Mouse (Mus musculus) left cerebral cortex, adult 9 months (tissue): ENCODE data around the gene Rhox2a.
"Not testable (repeated sequence)": the region's sequence is repeated elsewhere in the genome, so short reads cannot be mapped to it uniquely, and the experiment has no call there.

Source experiments
- DNase-seq, 2 experiments: peaks; one replicate each; pipeline ENCODE4 v3.0.0; 2022; ENCODE audit warnings: low spot score in 2 of 2

The Rhox2a gene

DNA sequence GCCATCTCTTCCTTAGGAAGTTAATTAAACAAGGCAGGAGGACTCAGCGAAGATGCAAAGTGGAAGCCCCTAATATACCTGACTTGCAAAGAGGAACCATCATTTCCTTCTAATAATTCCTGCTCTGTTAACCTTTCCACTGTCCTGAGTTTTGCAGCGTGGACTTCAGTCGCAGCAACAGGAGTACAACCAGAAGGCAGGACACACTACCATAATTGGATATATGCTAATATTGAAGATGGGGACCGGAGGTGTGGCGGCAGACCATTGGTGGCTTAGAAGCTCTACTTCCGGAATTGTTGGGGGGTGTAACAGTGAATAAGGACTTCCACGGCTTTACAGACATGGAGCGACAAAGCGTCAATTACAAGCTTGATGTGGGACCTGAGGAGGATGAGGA, at the start of gene Rhox2a:
Gene Rhox2a (plus strand): TSS at position 301 of the 400 bp plus-strand sequence.
- DNase-seq = not testable (repeated sequence)

DNA sequence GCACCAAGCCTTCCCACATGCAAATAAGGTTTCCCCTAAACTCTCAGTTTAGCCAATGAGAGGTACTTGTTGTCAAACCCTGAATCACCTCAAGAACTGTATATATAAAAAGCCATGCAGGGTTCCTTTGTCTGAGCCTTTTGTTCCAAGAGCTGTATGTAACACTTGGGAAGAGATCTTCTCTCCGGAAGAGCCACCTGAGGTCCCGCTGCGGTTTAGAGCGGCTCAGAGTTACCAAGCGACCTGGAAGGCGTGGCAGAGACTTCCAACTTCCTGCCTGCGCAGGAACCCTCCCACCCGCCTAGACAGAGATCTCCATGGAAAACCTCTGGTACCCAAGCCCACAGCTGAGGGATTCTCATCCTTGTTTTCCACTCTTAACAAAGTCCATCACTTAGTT, 46.1 kb upstream of the Rhox2a start:
- DNase-seq = no peak

DNA sequence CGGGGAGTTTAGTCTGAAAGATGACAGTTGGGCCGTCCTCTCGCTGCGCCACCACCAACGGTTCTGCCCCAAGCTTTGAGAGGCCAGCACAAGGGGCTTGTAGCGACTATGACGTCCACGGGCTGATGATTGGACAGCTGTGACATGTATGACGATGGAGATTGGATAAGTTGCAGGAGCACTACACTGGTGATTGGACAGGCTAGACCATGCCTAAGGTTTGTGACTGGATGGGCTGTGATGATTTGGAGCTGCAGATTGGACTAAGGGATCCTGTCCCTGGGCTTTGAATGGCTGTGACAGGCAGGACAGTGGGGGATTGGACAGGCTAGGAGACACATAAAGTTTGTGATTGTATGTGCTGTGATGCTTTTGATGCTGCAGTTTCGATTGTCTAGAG, 33.8 kb upstream of the Rhox2a start, which contains the start of gene Gm9:
Gene Gm9 (minus strand): TSS at position 101 of the 400 bp plus-strand sequence.
- DNase-seq = no peak

DNA sequence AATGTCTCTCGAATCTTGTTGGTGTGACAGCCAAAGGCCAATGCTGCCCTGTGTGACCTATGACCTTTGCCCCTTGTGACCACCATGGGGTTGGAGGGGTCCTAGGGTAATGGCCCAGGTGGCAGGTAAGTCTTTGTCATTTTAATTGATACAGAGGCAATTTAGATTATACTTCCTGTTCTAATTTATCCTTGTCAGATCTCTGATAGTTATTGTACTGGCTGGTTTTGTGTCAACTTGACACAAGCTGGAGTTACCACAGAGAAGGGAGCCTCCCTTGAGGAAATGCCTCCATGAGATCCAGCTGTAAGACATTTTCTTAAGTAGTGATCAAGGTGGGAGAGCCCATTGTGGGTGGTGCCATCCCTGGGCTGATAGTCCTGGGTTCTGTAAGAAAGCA, 22.6 kb upstream of the Rhox2a start, which contains the start of gene Rhox1:
Gene Rhox1 (minus strand): TSS at position 101 of the 400 bp plus-strand sequence.
- DNase-seq = not testable (repeated sequence)

DNA sequence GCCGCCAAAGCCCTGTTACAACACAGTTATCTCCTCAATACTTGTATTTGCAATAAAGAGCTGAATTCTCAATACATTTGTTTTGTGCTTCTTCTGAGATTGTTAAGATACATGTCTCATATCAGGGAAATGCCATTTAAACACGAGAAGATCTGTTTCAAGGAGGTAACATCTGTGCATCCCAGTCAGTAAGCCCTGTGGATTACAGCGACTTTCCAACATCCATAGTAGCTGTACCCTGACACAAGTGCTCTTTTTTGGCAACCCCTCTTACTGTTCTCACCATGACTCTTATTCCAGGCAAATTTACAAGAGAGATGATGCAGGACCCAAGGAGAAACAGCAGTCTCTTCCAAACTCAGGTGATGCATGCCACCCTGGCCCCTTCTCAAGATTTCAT, 4.8 kb downstream of the Rhox2a start, which contains the start of gene Rhox3a:
Gene Rhox3a (plus strand): TSS at position 301 of the 400 bp plus-strand sequence.
- DNase-seq = not testable (repeated sequence)

DNA sequence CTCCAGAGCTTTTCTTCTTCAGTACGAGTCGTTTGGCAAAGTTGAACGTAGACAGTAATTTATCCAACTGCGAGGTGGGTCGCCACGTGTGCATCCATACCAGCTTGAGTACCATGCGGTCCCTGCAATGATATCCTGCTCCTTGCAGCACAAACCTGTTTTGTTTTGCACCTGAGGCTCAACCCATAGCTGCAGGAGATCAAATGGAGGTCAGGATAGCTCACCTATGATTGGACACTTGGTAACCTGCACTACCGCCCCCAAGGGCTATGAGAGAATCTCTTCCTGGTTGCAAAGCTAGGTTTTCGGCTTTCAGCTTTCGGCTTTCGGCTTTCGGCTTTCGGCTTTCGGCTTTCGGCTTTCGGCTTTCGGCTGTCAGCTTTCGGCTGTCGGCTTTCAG, 20.3 kb downstream of the Rhox2a start, which contains the start of gene Rhox4a:
Gene Rhox4a (plus strand): TSS at position 301 of the 400 bp plus-strand sequence.
- not testable (repeated sequence) for DNase-seq
